Mouse (Mus musculus) bone marrow, adult 2 months (tissue): ENCODE results near the gene Capn3. TPM values are rescaled to one million over a fixed set of nuclear protein-coding genes. Genes with fewer than 3 reads are reported as not detected.

Experiments used
- H3K27ac ChIP-seq: fragments of 200-500 bp; 2 replicates; pipeline ENCODE4 v1.5.1; 2012; ENCODE audit warnings: low read depth, mild to moderate bottlenecking, control low read depth, inconsistent platforms, low read length; ENCODE audit not compliant: control insufficient read depth, poor library complexity, insufficient read depth
- H3K4me1 ChIP-seq: fragments of 200-500 bp; 2 replicates; pipeline ENCODE4 v1.6.1; 2011; ENCODE audit warnings: low read length; ENCODE audit not compliant: control insufficient read depth, insufficient read depth
- H3K4me3 ChIP-seq: fragments of 200-500 bp; replicated peaks from 2 replicates; pipeline ENCODE3; 2011; ENCODE audit warnings: mild to moderate bottlenecking, low read depth, low read length, control low read depth; ENCODE audit not compliant: control insufficient read depth
- CTCF ChIP-seq: fragments of 200-500 bp; IDR thresholded peaks from 2 replicates; pipeline ENCODE4 v1.5.1; 2011; ENCODE audit warnings: low read length, control low read depth; ENCODE audit not compliant: control insufficient read depth, insufficient read depth
- POLR2A ChIP-seq: fragments of 200-500 bp; IDR thresholded peaks from 2 replicates; pipeline ENCODE4 v1.6.1; 2011; ENCODE audit warnings: low read depth, mild to moderate bottlenecking, control low read depth, low read length, borderline replicate concordance; ENCODE audit not compliant: control insufficient read depth
- WGBS: fragments of 180-500 bp; shearing (Covaris S2); methylation state at CpG from one replicate; pipeline ENCODE4 v1.1.7; 2018; 5-methylcytosine and 5-hydroxymethylcytosine counted together
- polyA plus RNA-seq: library from polyadenylated mRNA; stranded (reverse); fragments of >200 nt; gene quantifications from 2 replicates; pipeline ENCODE4 v1.2.4, GENCODE M21; 2011; ENCODE audit warnings: low replicate concordance; ENCODE audit not compliant: missing spikeins, insufficient read depth, insufficient read length

The Capn3 gene
- polyA plus RNA-seq, 1 experiment, result 10.7 TPM

GRCm38 (mm10) chr2:120452600-120452999 lies 3.2 kb upstream of the Capn3 start:
- Histone ChIP-seq H3K4me3 (no peak overlapping the region), H3K4me1 (no peaks in the 10 kb centered on the region; the same call in 1 of the 2 replicates), H3K27ac (no peak overlapping the region)
- TF ChIP-seq CTCF, result no peak
- no peak for TF ChIP-seq POLR2A
- 78% methylated on average over 4 of the region's 4 CpGs for WGBS

GRCm38 (mm10) chr2:120454987-120455386 lies 832 bp upstream of the Capn3 start:
- H3K4me1 ChIP-seq, result no peaks in the 10 kb centered on the region
- no peak for TF ChIP-seq POLR2A
- TF ChIP-seq CTCF, result no peak
- no peak overlapping the region for H3K4me3 ChIP-seq
- no peak overlapping the region for H3K27ac ChIP-seq
- 26% methylated on average over 2 of the region's 2 CpGs for WGBS

GRCm38 (mm10) chr2:120460216-120460615 lies 4.4 kb downstream of the Capn3 start:
- H3K4me1 ChIP-seq, result no peaks in the 10 kb centered on the region; the same call in 1 of the 2 replicates
- whole genome bisulfite sequencing, result 68% methylated on average over 4 of the region's 4 CpGs
- TF ChIP-seq CTCF (no peak), POLR2A (no peak)
- no peak overlapping the region for H3K27ac ChIP-seq
- H3K4me3 ChIP-seq, result no peak overlapping the region

- whole genome bisulfite sequencing, result 49% methylated on average over 7 of the region's 7 CpGs
- H3K4me1 ChIP-seq, result no peaks in the 10 kb centered on the region; the same call in 1 of the 2 replicates
- H3K27ac ChIP-seq, result no peak overlapping the region
- no peak overlapping the region for H3K4me3 ChIP-seq
- no peak for TF ChIP-seq CTCF
These were observed 7.5 kb downstream of the Capn3 start for GRCm38 (mm10) chr2:120463328-120463727.

GRCm38 (mm10) chr2:120464091-120464490 lies 8.3 kb downstream of the Capn3 start:
- TF ChIP-seq POLR2A (no peak), CTCF (no peak)
- Histone ChIP-seq H3K4me3 (no peak overlapping the region), H3K27ac (no peak overlapping the region), H3K4me1 (no peaks in the 10 kb centered on the region; the same call in 1 of the 2 replicates)
- WGBS, result 62% methylated on average over 8 of the region's 8 CpGs

GRCm38 (mm10) chr2:120464732-120465396 lies 9.0 kb downstream of the Capn3 start:
- H3K4me1 ChIP-seq, result peaks cover under 1% of the 10 kb centered on the region; the same call in 1 of the 2 replicates
- H3K4me3 ChIP-seq, result no peak overlapping the region
- H3K27ac ChIP-seq, result no peak overlapping the region
- TF ChIP-seq CTCF, result no peak
- no peak for TF ChIP-seq POLR2A
- WGBS, result 50% methylated on average over 2 of the region's 2 CpGs

- Histone ChIP-seq H3K4me1 (peaks cover 2% of the 10 kb centered on the region; the same call in 1 of the 2 replicates), H3K4me3 (no peak overlapping the region), H3K27ac (no peak overlapping the region)
- 81% methylated on average over 5 of the region's 5 CpGs for WGBS
- TF ChIP-seq CTCF (no peak), POLR2A (no peak)
These were observed 9.6 kb downstream of the Capn3 start for GRCm38 (mm10) chr2:120465397-120465785.

GRCm38 (mm10) chr2:120468011-120468410 lies 12.2 kb downstream of the Capn3 start:
- TF ChIP-seq CTCF, result no peak
- TF ChIP-seq POLR2A, result no peak
- Histone ChIP-seq H3K4me1 (peaks cover 2% of the 10 kb centered on the region; the same call in 1 of the 2 replicates), H3K4me3 (no peak overlapping the region), H3K27ac (no peak overlapping the region)

- H3K4me1 ChIP-seq, result peaks cover 2% of the 10 kb centered on the region; the same call in 1 of the 2 replicates
- no peak overlapping the region for H3K4me3 ChIP-seq
- TF ChIP-seq CTCF (no peak), POLR2A (no peak)
- 10% methylated on average over 3 of the region's 3 CpGs for WGBS
- H3K27ac ChIP-seq, result no peak overlapping the region
These were observed 13.4 kb downstream of the Capn3 start for GRCm38 (mm10) chr2:120469220-120469619.
